Mouse (Mus musculus) liver, embryonic 14.5 days (tissue): ENCODE results near the gene Gm9821.

ENCODE experiments used
- CTCF ChIP-seq: IDR thresholded peaks from 2 replicates; pipeline ENCODE4 v1.5.1; 2016; ENCODE audit warnings: antibody characterized with exemption, low read depth, control low read depth
- EP300 ChIP-seq: IDR thresholded peaks from 2 replicates; pipeline ENCODE4 v1.6.1; 2016; ENCODE audit warnings: antibody characterized with exemption, low read depth

DNA sequence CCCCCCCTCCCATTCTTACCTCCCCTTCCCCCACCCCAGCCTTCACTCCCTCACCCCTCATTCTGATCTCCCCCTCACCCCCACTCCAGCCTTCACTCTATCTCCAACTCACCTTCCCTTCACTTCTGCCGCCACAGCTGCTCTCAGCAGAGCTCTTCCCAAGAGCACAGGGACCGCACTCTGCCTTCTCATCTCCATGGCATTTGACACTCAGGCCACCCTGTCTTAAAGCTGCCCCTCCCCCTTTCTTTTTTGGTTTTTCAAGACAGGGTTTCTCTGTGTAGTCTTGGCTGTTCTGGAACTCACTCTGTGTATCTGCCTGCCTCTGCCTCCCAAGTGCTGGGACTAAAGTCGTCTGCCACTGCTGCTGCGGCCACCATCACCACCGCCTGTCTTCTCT, 35.3 kb downstream of the Gm9821 start:
- TF ChIP-seq EP300: no peak
- no peak for TF ChIP-seq CTCF
